Mouse (Mus musculus) small intestine, adult 10 weeks (tissue): ENCODE data around the gene Cars. TPM values are rescaled to one million over a fixed set of nuclear protein-coding genes. Genes with fewer than 3 reads are reported as not detected.

Source experiments
- polyA plus RNA-seq: library from polyadenylated mRNA; stranded (reverse); fragments of 350-450 nt; fragmentation: Illumina TruSeq; extraction: RNeasy Lipid Tissue Mini Kit (QIAGEN cat#74804); gene quantifications from one replicate; pipeline ENCODE4 v1.2.3, GENCODE M21; 2014; ENCODE audit warnings: low replicate concordance

Gene Cars
- polyA plus RNA-seq: 13.4 TPM

DNA sequence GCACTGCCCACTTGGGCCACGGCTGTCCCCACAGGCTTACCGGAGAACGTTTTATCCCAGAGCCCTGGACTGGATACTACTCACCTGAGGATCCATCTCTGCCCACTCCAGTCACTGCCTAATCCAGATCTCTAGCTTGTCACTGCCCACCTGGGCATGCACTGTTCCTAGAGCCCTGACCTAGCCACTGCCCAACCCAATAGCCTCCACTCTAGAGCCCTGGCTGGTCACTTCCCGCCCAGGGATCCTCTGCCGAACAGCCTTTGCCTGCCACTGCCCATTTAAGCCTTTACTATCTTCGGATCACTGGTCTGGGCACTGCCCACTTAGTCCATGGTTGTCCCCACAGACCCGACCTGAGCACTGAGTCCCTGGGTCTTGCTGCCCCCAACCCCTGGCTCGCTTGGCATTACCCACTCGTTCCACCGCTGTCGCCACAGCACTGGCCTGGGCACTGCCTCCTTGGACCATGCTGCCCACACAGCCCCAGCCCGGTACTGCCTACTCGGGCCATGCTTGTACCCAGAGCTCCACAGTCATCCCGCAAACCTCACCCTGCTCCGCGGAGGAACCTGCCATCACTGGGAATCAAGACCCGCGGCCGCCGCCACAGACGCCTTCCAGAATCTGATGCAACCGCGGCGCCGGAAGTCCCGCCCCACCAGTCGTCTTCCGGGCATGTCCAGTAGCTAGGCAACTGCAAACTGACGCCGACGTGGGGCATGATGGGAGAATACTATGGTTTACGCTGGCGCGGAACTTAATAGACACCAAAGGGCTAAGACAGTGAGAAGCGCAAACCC, at the start of gene Cars:
Gene Cars (minus strand): TSS at position 663 of the 803 bp plus-strand sequence.

DNA sequence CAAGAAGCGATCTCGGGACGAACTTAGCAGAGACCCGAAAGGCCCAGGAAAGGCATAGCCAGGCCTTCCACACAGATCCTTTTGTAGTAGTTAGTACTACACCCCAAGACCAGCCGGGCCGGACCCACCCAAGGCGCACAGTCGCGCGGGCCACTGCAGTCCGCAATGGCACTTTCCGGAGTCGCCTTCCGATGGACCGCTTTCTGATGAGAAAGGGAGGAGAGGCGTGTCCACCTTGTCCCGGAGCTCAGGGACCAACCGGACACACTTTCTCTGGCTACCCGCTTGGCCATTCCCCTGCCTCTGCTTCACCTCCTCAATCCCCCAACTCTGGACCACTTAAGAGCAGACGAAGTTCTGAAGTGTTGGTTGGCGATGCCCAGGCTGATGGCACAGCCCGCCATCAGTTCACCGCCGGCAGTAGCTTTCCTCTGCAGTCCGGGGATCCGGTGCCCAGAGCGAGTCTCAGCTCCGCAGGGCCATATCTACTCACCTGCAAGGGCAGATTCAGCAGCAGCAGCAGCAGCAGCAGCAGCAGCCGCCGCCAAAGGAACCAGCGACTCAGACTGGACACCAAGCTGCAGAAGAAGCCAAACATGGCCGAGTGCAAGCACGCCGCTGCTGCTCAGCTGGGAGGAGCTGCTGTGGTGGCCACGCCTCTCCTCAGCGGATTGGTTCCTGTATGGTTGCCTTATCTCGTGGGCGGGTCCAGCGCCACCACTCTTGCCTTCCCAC, 49.3 kb upstream of the Cars start, which contains the start of gene Tnfrsf22:
Gene Tnfrsf22 (minus strand): TSS at position 628 of the 735 bp plus-strand sequence.

DNA sequence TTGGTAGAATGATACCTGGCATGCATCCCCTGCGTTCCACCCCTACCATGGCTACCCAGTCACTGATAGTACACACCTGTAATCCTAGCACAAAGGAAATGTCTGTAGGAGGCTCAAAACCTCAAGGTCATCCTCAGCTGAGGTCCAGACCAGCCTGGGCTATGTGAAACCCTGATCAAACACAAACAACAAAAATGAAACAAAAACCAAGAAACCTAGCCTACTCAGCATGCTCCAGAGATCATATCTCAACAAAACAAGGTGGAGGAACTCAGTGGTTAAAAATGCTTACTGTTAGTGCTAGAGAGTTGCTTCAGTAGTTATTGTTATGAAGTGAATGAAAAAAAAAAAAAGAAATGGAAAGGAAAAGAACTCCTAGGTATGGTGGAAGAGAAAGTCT, 28.6 kb upstream of the Cars start, which contains the start of gene Tnfrsf26:
Gene Tnfrsf26 (minus strand): TSS at position 183 of the 400 bp plus-strand sequence.

DNA sequence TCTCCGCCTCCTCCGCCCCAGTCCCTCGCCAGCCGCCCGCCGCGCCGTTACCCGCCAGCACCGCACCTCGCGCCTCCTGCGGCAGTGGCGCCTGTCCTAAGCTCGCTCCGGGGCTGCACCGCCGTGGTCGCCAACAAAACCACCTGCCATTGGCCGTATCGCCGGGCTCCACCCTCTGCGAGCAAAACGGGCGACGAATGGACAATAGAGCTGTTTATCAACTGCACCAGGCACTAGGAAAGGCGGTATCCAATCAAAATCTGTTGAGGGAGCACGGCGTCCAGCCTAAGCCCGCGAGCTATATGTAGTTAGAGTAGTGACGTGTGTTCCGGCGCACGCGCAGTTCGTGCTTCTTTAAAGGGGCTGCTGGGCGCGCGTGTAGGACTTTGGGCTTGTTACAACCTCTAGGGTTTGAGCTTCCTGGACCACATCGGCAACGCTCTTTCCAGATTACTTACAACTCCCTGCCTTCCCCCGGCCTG, 50.9 kb downstream of the Cars start, which contains the start of gene Nap1l4:
Gene Nap1l4 (minus strand): TSS at position 131 of the 482 bp plus-strand sequence.

Other genes starting within 250 kb of the Cars start
- gene Cdkn1c, start 139.0 kb downstream of the Cars start, polyA plus RNA-seq: 17.3 TPM
- 0.37 TPM for gene Slc22a18, start 126.4 kb downstream of the Cars start, polyA plus RNA-seq
- not detected for gene Phlda2, start 96.9 kb downstream of the Cars start, polyA plus RNA-seq
- 53.5 TPM for gene Nap1l4, start 51.0 kb downstream of the Cars start, polyA plus RNA-seq
- gene Tnfrsf26, start 28.6 kb upstream of the Cars start, polyA plus RNA-seq: 1.2 TPM
- 0.78 TPM for gene Tnfrsf22, start 49.6 kb upstream of the Cars start, polyA plus RNA-seq
- gene Tnfrsf23, start 85.8 kb upstream of the Cars start, polyA plus RNA-seq: 7.4 TPM
- 0.45 TPM for gene Osbpl5, start 156.9 kb upstream of the Cars start, polyA plus RNA-seq
- not detected for gene Mrgprg, start 166.9 kb upstream of the Cars start, polyA plus RNA-seq
- 0.19 TPM for gene Mrgpre, start 184.4 kb upstream of the Cars start, polyA plus RNA-seq
- 48.4 TPM for gene Nadsyn1, start 222.8 kb upstream of the Cars start, polyA plus RNA-seq
- gene Dhcr7, start 223.1 kb upstream of the Cars start, polyA plus RNA-seq: 3.8 TPM